Mouse (Mus musculus): ENCODE results near the gene Kctd2.
A peak's percentile ranks its signal among the peaks of the same experiment; 100 is the strongest.
"Not testable (repeated sequence)": the region's sequence is repeated elsewhere in the genome, so short reads cannot be mapped to it uniquely, and the experiment has no call there.

Kctd2 gene

DNA sequence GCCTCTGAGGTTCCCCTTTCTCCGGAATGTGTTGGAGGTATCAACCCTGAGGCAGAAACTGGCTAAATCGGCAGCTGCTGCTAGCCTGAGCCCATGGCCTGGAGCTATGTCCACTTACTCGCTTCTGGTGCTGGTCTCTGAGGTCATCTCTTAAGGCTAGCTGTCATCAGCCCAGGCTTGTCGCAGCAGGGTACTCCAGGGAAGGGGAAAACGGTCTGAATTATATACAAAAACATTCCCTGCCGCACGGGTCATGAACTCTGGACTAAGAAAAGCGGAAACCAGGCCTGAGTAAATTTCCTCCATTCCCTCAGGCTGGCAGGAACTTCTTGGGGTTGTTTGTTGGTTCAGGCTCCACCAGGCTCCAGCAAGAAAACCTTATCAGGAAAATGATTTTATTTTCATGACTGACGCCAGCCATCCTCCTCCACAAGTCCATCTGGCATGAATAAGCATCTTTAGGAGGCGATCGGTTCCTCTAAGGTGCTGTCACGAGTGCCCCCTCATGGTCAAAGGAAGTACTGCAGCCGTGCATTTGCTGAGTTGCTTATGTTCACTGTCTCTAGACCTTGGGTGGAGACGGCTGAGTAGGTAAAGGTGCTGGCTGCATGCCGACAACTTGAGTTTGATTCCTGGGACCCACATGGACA is 53.8 kb downstream of the Kctd2 start:
- peak; percentile 81 to 92 for DNase-seq (ENCODE audit: low spot score in 2 of 2)

DNA sequence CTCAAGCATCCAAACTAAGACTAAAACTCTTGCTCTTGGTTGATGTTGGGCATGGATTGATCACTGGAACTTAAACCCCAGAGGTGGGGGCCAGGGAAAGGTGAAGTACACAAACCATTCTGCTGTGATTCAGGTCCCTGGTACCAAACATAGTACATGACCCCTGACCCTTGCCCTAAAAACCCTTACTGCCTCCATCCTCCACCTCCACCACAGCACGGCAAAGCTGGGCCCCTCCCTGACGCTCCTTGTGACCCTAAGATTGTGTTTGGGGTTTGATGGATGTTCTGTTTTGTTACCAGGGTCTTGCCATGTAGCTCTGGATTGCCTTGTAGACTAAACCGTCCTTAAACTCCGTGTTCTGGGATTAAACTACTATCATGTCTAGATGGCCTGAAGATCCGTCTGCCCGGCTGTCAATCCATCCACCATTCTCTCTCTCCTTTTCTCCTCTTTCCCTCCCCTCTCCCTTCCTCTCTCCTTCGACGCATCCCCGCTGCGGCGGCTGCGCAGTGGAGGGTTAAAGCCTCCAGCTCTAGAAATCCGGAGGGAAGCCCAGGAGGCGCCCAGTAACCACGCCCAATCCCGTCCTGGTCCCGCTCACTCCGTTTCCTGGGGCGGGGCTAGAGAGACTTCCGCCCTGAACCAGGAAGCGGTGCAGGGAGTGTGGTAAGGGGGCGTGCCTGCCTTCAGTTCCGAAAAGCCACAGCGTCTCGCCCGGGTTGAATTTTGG is 55.3 kb downstream of the Kctd2 start, which contains the start of gene Armc7:
TSS of gene Armc7 (plus strand) at position 643 of the 733 bp plus-strand sequence.
- DNase-seq (ENCODE audit: low spot score in 2 of 2), result peak; percentile 92 to 96

DNA sequence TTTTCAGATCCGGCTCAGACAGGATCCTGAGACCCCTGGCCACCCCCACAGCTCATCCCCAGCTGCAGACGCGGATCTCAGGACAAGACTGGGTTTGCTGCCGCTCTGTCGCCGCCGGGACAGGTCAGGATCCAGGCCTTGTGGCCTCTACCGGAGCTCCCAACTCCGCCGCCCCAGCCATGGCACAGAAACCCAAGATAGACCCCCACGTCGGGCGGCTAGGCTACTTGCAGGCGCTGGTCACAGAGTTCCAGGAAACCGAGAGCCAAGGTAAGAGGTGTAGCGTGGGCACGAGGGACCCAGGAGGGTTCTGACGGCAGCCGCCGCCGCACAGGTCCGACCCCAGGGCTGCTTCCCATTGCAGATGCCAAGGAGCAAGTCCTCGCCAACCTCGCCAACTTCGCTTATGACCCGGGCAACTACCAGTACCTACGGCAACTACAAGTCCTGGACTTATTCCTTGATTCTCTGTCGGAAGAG is 55.9 kb downstream of the Kctd2 start:
- DNase-seq (ENCODE audit: low spot score in 2 of 2), result no peak

DNA sequence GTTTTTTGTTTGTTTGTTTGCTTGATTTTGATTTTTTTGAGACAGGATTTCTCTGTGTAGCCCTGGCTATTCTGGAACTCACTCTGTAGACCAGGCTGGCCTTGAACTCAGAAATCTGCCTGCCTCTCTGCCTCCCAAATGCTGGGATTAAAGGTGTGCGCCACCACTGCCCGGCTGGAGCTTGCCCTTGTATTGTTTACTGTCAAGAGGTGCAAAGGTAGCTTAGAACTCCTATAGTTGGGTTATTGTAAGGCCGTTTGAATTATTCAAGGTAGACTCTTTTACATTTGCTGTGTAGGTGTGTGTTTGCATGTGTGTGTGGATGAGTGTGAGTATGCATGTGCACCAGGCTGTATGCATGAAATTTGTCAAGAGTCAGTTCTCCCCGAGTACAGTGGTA is 56.7 kb downstream of the Kctd2 start:
- DNase-seq (ENCODE audit: low spot score in 2 of 2), result not testable (repeated sequence)

DNA sequence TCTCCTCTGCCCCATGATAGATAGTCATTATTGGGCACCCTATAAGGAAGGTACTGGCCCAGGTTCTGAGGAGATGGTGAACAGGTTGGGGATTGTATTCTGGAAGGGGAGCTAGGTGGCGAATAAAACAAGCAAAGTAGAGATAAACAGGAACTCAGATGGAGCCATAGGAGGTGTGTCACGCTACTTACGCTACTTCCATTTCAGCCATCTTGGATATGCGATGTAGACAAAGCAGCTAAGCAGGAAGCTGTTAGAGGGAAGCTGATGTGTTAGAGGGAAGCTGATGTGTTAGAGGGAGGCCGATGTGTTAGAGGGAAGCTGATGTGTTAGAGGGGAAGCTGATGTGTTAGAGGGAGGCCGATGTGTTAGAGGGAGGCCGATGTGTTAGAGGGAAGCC is 57.5 kb downstream of the Kctd2 start:
- DNase-seq (ENCODE audit: low spot score in 2 of 2), result not testable (repeated sequence)

DNA sequence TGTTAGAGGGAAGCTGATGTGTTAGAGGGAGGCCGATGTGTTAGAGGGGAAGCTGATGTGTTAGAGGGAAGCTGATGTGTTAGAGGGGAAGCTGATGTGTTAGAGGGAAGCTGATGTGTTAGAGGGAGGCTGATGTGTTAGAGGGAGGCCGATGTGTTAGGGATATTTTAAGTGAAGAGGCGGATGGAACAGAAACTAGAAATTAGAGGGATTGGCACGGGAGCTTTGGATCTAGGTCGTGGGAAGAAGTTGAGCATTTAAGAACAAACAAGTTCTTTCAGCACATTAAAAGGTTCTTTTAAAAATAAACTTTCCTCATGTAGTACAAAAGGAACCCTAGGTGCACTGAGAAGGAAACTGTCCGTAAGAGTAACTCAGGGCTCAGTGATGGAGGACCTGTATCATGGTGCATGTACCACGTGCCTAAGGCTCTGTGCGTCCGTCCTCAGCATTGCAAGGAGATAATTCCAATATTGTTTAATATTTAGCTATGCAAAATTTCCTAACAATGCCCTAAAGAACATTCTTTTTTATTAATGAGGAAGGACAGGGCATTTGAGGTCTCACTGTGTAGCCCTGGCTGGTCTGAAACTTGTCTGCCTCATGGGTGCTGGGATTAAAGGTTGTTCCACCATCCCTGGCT is 58.5 kb downstream of the Kctd2 start:
- no peak for DNase-seq (ENCODE audit: low spot score in 2 of 2)

Measured in urinary bladder, postnatal 4 days (tissue).